Mouse (Mus musculus): ENCODE measurements around the gene Dll4.

DNA sequence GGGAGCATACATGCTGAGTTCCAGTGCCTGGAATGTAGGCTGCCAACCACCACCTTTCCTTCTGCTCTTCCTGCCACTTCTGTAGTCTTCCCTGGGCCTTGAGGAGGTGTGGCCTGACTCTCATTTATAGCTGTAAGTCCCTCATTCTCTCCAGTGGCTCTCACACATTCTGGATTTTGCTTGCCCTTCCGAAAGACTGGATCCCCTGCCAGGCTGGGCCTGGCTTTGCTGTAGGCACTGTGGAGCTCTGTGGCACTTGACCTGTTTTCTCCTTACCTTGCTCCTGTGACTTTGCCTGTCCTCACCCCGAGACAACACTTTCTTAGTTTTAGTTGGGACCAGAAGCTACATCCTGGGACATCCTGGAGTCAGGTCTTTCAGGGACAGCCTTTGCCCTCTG, 26.7 kb upstream of the Dll4 start:
- TF ChIP-seq CTCF (conservative IDR thresholded peaks at IDR 0.05; ENCODE audit: insufficient read depth, insufficient read length, low read depth, low read length) (no peak), POLR2A (IDR thresholded peaks at IDR 0.05; ENCODE audit: low read depth, low read length) (no peak)
